Mouse (Mus musculus): Measurements from ENCODE around the gene Lrig3.

DNA sequence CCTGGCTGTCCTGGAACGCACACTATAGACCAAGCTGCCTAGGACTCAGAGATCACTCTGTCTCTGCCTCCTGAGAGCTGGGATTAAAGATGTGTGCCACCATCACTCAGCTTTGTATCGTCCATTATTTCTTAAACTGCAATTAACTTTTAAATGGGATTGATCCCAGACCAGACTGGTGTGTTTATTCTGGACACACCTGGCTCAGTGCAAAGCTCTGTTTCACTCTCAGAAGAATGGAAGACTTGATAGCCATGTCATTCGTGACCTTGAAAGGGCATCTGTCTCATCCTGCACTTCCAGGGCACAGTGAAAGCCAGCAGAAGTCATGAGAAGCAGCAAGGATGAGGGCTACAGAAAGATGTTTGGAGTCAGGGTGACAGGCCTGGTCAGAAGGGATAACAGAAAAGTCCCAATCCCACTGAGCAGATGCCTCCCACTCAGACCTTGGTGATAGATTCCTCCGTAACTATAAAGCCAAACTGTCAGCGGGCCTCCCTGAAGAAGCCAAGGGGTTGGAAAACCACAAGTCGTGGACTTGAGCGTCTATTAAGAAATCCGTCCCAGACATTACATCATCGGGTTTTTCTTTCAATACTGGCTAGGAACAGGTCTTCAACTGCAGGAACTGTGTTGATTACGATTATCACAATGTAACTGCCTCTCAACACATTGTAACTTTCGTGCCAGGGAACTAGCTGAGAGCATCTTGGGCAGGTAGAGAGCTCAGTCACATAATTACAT is 25.5 kb upstream of the Lrig3 start:
- TF ChIP-seq CTCF (IDR thresholded peaks at IDR 0.05; ENCODE audit: extremely low read depth, insufficient read depth, insufficient read length, insufficient replicate concordance) (no peak), POLR2A (IDR thresholded peaks at IDR 0.05; ENCODE audit: low read depth, low read length) (no peak)

Measured in spleen, adult 2 months (tissue).